Mouse (Mus musculus): ENCODE measurements around the gene Rnf224.

The Rnf224 gene

GRCm38 (mm10) chr2:25225811-25226379, 10.7 kb downstream of the Rnf224 start:
- no peak for DNase-seq

GRCm38 (mm10) chr2:25224766-25225752, 11.5 kb downstream of the Rnf224 start:
- DNase-seq = peak; percentile 97

GRCm38 (mm10) chr2:25224492-25224765, 12.2 kb downstream of the Rnf224 start, which contains the start of gene Tubb4b:
Gene Tubb4b, minus strand, starts transcription at chr2:25224702.
- no peak for DNase-seq

- DNase-seq = peak; percentile 82
These were observed 12.7 kb downstream of the Rnf224 start for GRCm38 (mm10) chr2:25223681-25224491.

- no peak for DNase-seq
These were observed 15.2 kb downstream of the Rnf224 start for GRCm38 (mm10) chr2:25221331-25221772.

- no peak for DNase-seq
These were observed 18.1 kb downstream of the Rnf224 start, which contains the start of gene Fam166a for GRCm38 (mm10) chr2:25218445-25218844. Gene Fam166a, plus strand, starts transcription at chr2:25218745.

GRCm38 (mm10) chr2:25217666-25218065, 18.9 kb downstream of the Rnf224 start:
- DNase-seq = no peak

GRCm38 (mm10) chr2:25214444-25214843, 22.1 kb downstream of the Rnf224 start, which contains the start of gene Stpg3:
Gene Stpg3, minus strand, starts transcription at chr2:25214637.
- no peak for DNase-seq

- DNase-seq = no peak
These were observed 23.2 kb downstream of the Rnf224 start for GRCm38 (mm10) chr2:25213266-25213865.

GRCm38 (mm10) chr2:25211121-25211670, 25.4 kb downstream of the Rnf224 start, which contains the start of gene Nelfb:
Gene Nelfb, minus strand, starts transcription at chr2:25211489.
- DNase-seq = peak; percentile 90

GRCm38 (mm10) chr2:25210686-25211085, 25.9 kb downstream of the Rnf224 start:
- no peak for DNase-seq

- DNase-seq = no peak
These were observed 29.0 kb downstream of the Rnf224 start for GRCm38 (mm10) chr2:25207593-25207992.

- no peak for DNase-seq
These were observed 32.9 kb downstream of the Rnf224 start for GRCm38 (mm10) chr2:25203631-25204214.

- no peak for DNase-seq
These were observed 36.0 kb downstream of the Rnf224 start for GRCm38 (mm10) chr2:25200631-25201030.

- no peak for DNase-seq
These were observed 38.6 kb downstream of the Rnf224 start for GRCm38 (mm10) chr2:25197946-25198345.

GRCm38 (mm10) chr2:25197191-25197590, 39.4 kb downstream of the Rnf224 start:
- no peak for DNase-seq

- DNase-seq = peak; percentile 78
These were observed 40.2 kb downstream of the Rnf224 start, which contains the start of gene Tor4a for GRCm38 (mm10) chr2:25196172-25196954. Gene Tor4a, minus strand, starts transcription at chr2:25196886.

- DNase-seq = peak; percentile 74
These were observed 41.1 kb downstream of the Rnf224 start for GRCm38 (mm10) chr2:25195211-25196156.

GRCm38 (mm10) chr2:25194486-25195171, 42.0 kb downstream of the Rnf224 start:
- peak; percentile 47 for DNase-seq

All from thymus, postnatal 25 days (tissue).